Mouse (Mus musculus): ENCODE results near the gene Fibp. TPM values are rescaled to one million over a fixed set of nuclear protein-coding genes. Genes with fewer than 3 reads are reported as not detected.

The Fibp gene
- polyA plus RNA-seq, 1 experiment from 2014 or later: 103 TPM

GRCm38 (mm10) chr19:5419630-5420029 is 40.8 kb upstream of the Fibp start:
- H3K4me1 ChIP-seq (replicated peaks; ENCODE audit: control insufficient read depth, insufficient read depth): peaks cover 4% of the 10 kb centered on the region; the same call in 1 of the 2 replicates
- H3K36me3 ChIP-seq (ENCODE audit: control insufficient read depth, insufficient read depth, low read length): peaks cover 3% of the 10 kb centered on the region
- no peak for ATAC-seq (ENCODE audit: low FRiP score, low TSS enrichment)
- no peak overlapping the region for H3K27ac ChIP-seq (replicated peaks)
- DNase-seq (ENCODE audit: low spot score): no peak
- no peak overlapping the region for H3K4me2 ChIP-seq (replicated peaks; ENCODE audit: low read depth)
- no peak overlapping the region for H3K4me3 ChIP-seq (ENCODE audit: low read depth, low read length)
- no peak overlapping the region for H3K9ac ChIP-seq (ENCODE audit: low read length)
- WGBS: 86% methylated on average over 9 of the region's 9 CpGs
- no peaks in the 10 kb centered on the region for H3K27me3 ChIP-seq (ENCODE audit: control insufficient read depth, insufficient read depth, low read length)
- TF ChIP-seq CTCF (IDR thresholded peaks at IDR 0.05; ENCODE audit: low read depth): no peak
- TF ChIP-seq EP300 (optimal IDR thresholded peaks at IDR 0.05): no peak
- no peaks in the 10 kb centered on the region for H3K9me3 ChIP-seq (ENCODE audit: control insufficient read depth, low read length)

- H3K36me3 ChIP-seq (ENCODE audit: control insufficient read depth, insufficient read depth, low read length): peaks cover 3% of the 10 kb centered on the region
- peaks cover 4% of the 10 kb centered on the region; the same call in 1 of the 2 replicates for H3K4me1 ChIP-seq (replicated peaks; ENCODE audit: control insufficient read depth, insufficient read depth)
- 89% methylated on average over 6 of the region's 6 CpGs for WGBS
- H3K27me3 ChIP-seq (ENCODE audit: control insufficient read depth, insufficient read depth, low read length): no peaks in the 10 kb centered on the region
- no peak overlapping the region for H3K27ac ChIP-seq (replicated peaks)
- DNase-seq (ENCODE audit: low spot score): no peak
- no peak overlapping the region for H3K9ac ChIP-seq (ENCODE audit: low read length)
- H3K9me3 ChIP-seq (ENCODE audit: control insufficient read depth, low read length): no peaks in the 10 kb centered on the region
- no peak for TF ChIP-seq EP300 (optimal IDR thresholded peaks at IDR 0.05)
- no peak for TF ChIP-seq CTCF (IDR thresholded peaks at IDR 0.05; ENCODE audit: low read depth)
- no peak for ATAC-seq (ENCODE audit: low FRiP score, low TSS enrichment)
- H3K4me3 ChIP-seq (ENCODE audit: low read depth, low read length): no peak overlapping the region
- no peak overlapping the region for H3K4me2 ChIP-seq (replicated peaks; ENCODE audit: low read depth)
Observed at GRCm38 (mm10) chr19:5420579-5420978, 39.8 kb upstream of the Fibp start.

- no peak overlapping the region for H3K4me3 ChIP-seq (ENCODE audit: low read depth, low read length)
- ATAC-seq (ENCODE audit: low FRiP score, low TSS enrichment): no peak
- TF ChIP-seq CTCF (IDR thresholded peaks at IDR 0.05; ENCODE audit: low read depth) (no peak), EP300 (optimal IDR thresholded peaks at IDR 0.05) (no peak)
- H3K27me3 ChIP-seq (ENCODE audit: control insufficient read depth, insufficient read depth, low read length): no peaks in the 10 kb centered on the region
- peaks cover 10% of the 10 kb centered on the region for H3K4me1 ChIP-seq (replicated peaks; ENCODE audit: control insufficient read depth, insufficient read depth)
- no peak for DNase-seq (ENCODE audit: low spot score)
- H3K9me3 ChIP-seq (ENCODE audit: control insufficient read depth, low read length): no peaks in the 10 kb centered on the region
- no peak overlapping the region for H3K9ac ChIP-seq (ENCODE audit: low read length)
- H3K4me2 ChIP-seq (replicated peaks; ENCODE audit: low read depth): no peak overlapping the region
- peaks cover 3% of the 10 kb centered on the region for H3K36me3 ChIP-seq (ENCODE audit: control insufficient read depth, insufficient read depth, low read length)
- H3K27ac ChIP-seq (replicated peaks): no peak overlapping the region
- WGBS: 82% methylated on average over 5 of the region's 5 CpGs
Observed at GRCm38 (mm10) chr19:5421784-5422183, 38.6 kb upstream of the Fibp start.

- Histone ChIP-seq H3K4me2 (replicated peaks; ENCODE audit: low read depth) (no peak overlapping the region), H3K36me3 (ENCODE audit: control insufficient read depth, insufficient read depth, low read length) (peaks cover 3% of the 10 kb centered on the region), H3K4me3 (ENCODE audit: low read depth, low read length) (no peak overlapping the region), H3K9me3 (ENCODE audit: control insufficient read depth, low read length) (no peaks in the 10 kb centered on the region), H3K27me3 (ENCODE audit: control insufficient read depth, insufficient read depth, low read length) (no peaks in the 10 kb centered on the region), H3K4me1 (replicated peaks; ENCODE audit: control insufficient read depth, insufficient read depth) (peaks cover 10% of the 10 kb centered on the region), H3K9ac (ENCODE audit: low read length) (no peak overlapping the region), H3K27ac (replicated peaks) (no peak overlapping the region)
- DNase-seq (ENCODE audit: low spot score): no peak
- no peak for ATAC-seq (ENCODE audit: low FRiP score, low TSS enrichment)
- 81% methylated on average over 10 of the region's 10 CpGs for WGBS
- TF ChIP-seq CTCF (IDR thresholded peaks at IDR 0.05; ENCODE audit: low read depth) (no peak), EP300 (optimal IDR thresholded peaks at IDR 0.05) (no peak)
Observed at GRCm38 (mm10) chr19:5422267-5422666, 38.1 kb upstream of the Fibp start.

- Histone ChIP-seq H3K27ac (replicated peaks) (no peak overlapping the region), H3K9ac (ENCODE audit: low read length) (no peak overlapping the region), H3K27me3 (ENCODE audit: control insufficient read depth, insufficient read depth, low read length) (no peaks in the 10 kb centered on the region), H3K4me3 (ENCODE audit: low read depth, low read length) (no peak overlapping the region), H3K4me2 (replicated peaks; ENCODE audit: low read depth) (peak overlapping the region; percentile 76), H3K9me3 (ENCODE audit: control insufficient read depth, low read length) (no peaks in the 10 kb centered on the region), H3K36me3 (ENCODE audit: control insufficient read depth, insufficient read depth, low read length) (peaks cover 3% of the 10 kb centered on the region), H3K4me1 (replicated peaks; ENCODE audit: control insufficient read depth, insufficient read depth) (peaks cover 10% of the 10 kb centered on the region)
- no peak for TF ChIP-seq EP300 (optimal IDR thresholded peaks at IDR 0.05)
- no peak for TF ChIP-seq CTCF (IDR thresholded peaks at IDR 0.05; ENCODE audit: low read depth)
- DNase-seq (ENCODE audit: low spot score) (no peak), ATAC-seq (ENCODE audit: low FRiP score, low TSS enrichment) (no peak)
- 80% methylated on average over 9 of the region's 9 CpGs for WGBS
Observed at GRCm38 (mm10) chr19:5422895-5423443, 37.4 kb upstream of the Fibp start.

- Histone ChIP-seq H3K27ac (replicated peaks) (peak overlapping the region; percentile 94), H3K4me2 (replicated peaks; ENCODE audit: low read depth) (peak overlapping the region; percentile 76), H3K9me3 (ENCODE audit: control insufficient read depth, low read length) (no peaks in the 10 kb centered on the region), H3K4me1 (replicated peaks; ENCODE audit: control insufficient read depth, insufficient read depth) (peaks cover 10% of the 10 kb centered on the region), H3K36me3 (ENCODE audit: control insufficient read depth, insufficient read depth, low read length) (peaks cover 3% of the 10 kb centered on the region), H3K4me3 (ENCODE audit: low read depth, low read length) (peak overlapping the region; percentile 87), H3K9ac (ENCODE audit: low read length) (peak overlapping the region; percentile 85), H3K27me3 (ENCODE audit: control insufficient read depth, insufficient read depth, low read length) (no peaks in the 10 kb centered on the region)
- TF ChIP-seq EP300 (optimal IDR thresholded peaks at IDR 0.05) (no peak), CTCF (IDR thresholded peaks at IDR 0.05; ENCODE audit: low read depth) (no peak)
- WGBS: 66% methylated on average over 12 of the region's 12 CpGs
- ATAC-seq (ENCODE audit: low FRiP score, low TSS enrichment) (no peak), DNase-seq (ENCODE audit: low spot score) (peak; percentile 23)
Observed at GRCm38 (mm10) chr19:5423561-5423960, 36.9 kb upstream of the Fibp start.

Data from stomach, postnatal 0 days (tissue).